Mouse (Mus musculus): ENCODE measurements around the gene Itgb1bp1.

Itgb1bp1 gene

DNA sequence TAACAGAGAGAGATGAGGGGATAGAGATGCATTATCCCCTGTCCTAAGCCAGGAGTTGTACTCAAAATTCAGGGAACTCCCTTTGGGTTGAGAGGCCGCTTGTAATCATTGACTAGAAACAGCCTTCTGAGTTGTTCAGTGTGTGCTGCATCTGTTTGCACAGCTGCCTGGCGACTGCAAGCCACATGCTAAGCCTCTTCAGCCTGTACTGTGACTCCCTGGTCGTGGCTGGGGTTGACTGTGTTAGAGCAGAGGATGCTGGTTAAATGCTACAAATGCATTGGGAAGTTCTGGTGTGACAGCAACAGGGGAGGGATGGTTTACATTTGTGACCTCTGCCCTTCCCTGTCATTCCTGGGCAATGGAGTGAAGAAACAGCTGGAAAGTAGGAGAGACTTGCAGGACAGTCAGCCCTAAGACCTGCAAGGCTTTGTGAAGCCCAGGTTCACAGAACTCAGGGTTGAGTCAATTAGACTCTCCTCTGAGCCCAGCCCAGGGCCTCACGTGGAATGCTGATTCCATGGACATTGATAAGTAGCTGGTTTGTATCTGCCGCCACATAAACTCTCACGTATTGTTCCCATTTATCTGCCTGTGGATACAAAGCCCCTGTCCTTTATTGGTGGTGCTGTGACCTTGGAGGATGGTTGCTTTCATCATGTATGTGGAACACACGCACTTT lies 38.2 kb downstream of the Itgb1bp1 start:
- no peak for DNase-seq (ENCODE audit: low spot score in 2 of 2)

DNA sequence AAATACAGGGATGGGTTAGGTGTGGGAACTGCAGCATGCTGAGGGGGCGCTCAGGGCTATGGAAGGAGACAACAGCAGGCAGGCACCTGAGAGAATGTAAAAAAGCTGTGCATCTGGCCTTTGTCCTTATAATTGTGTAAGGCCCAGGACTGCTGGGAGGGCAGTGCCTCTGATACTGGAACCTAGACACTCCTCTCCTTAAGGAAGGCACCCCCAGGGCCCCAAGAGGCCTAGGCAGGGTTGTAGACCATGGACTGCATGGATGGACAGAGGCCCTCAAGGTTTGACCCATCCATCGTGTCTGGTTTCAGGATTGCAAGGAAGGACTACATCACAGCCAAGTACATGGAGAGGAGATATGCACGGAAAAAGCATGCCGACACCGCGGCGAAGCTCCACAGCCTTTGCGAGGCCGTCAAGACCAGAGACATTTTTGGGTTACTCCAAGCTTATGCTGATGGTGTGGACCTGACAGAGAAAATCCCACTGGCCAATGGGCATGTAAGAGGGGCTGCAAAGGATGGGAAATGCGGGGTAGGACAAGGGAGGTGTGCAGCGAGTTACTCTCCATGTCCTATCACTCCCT lies 41.6 kb downstream of the Itgb1bp1 start:
- DNase-seq (ENCODE audit: low spot score in 2 of 2), result no peak

DNA sequence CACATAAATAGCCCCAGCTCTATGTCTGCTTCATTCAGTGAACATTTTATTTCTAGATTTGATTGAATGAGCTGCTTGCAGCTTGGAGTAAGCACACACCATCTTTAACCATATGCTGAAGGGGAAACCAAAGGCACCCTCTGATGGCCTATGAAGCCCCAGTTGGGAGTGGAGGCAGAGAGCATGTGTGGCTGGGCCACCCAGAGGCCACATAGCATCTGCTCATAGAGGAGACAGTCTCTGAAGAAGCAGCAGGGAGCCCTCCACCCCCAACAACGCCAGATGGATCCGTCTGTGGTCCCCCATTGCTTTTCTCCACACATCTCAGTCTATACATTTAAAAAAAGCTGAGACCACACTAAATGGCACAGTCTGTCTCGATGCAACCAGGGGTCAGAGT lies 44.1 kb downstream of the Itgb1bp1 start:
- DNase-seq (ENCODE audit: low spot score in 2 of 2), result no peak

DNA sequence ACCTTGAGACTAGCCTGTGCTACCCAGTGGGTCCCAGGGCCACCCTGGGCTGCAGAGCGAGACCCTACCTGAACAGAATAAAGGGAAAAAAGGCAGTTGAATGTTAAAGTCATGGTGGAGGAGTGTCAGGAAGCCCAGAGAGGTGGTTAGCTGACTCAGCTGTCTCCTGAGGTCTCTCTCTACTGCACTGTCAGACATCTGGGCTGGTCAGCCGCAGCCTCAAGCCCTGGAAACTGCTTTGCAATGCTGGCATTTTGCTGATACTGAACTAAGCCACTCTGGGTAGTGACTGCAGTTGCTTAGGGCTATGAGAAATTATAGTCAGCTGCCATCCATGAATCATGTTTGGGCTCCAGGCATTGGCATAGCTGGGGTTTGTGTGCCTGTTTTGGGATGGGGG lies 51.5 kb downstream of the Itgb1bp1 start:
- DNase-seq (ENCODE audit: low spot score in 2 of 2), result no peak

DNA sequence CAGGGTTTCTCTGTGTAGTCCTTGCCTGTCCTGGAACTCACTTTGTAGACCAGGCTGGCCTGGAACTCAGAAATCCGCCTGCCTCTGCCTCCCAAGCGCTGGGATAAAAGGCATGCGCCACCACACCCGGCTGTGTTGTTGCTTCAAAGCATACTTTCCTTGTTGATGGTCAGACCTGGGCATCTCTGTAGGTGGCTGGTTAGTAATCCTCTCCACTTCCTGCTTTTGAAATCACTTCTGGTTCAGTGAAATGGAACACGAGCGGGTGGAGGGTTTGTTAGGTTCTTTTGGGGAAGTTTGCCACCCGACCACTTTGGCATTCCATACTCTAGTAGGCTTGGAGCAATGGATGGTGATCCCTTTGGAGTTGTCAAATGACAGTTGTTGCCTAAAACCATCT lies 52.4 kb downstream of the Itgb1bp1 start:
- no peak for DNase-seq (ENCODE audit: low spot score in 2 of 2)

DNA sequence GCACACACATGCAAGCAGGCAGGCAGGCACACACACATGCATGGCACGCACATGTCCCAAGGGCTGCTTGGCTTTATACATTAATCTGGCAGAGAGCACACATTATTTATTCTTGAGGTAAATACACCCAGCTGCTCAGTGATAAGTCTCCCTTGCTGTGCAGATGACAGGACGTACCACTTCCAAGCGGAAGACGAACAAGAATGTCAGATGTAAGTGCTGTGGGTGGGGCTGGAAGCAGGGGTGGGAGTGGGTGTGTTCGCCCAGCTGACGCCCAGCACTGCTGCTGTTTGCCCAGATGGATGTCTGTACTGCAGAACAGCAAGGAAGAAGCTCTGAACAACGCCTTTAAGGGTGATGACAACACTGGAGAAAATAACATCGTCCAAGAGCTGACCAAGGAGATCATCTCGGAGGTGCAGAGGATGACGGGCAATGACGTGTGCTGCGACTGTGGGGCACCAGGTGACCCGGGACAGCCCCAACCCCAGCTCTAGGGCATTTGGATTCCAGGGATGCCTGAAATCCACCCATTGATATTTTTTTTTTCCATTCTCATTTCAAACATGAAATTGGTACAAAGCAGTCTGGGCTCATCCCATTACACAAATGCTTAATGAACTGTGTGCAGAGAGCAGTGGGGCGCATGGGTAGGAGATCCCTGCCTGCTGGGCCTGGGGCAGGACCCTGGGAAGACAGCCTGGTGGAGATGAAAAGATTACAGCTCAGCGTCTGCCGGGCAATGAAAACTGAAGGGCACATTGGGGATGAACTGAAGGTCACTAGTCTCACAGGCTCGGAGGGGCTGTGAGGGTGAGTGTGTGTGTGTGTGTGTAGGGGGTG lies 56.8 kb downstream of the Itgb1bp1 start:
- DNase-seq (ENCODE audit: low spot score in 2 of 2), result no peak

DNA sequence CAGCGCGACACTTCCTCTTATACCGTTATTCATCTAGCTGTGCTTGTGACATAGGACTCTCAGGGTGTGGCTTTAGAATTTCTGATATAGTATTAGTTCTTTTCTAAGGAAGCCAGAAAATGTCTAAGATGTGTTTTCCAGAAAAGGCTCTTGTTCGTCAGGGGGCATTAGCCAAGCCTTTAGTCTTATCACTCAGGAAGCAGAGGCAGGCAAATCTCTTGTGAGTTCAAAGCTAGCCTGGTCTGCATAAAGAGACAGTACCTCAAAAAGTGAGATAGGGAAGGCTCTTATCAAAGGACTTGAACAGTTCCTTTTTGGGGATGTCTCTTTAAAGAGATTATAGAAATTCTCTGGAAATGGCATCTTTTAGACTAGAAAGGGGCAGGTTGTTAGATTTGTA lies 57.4 kb downstream of the Itgb1bp1 start:
- DNase-seq (ENCODE audit: low spot score in 2 of 2), result no peak

DNA sequence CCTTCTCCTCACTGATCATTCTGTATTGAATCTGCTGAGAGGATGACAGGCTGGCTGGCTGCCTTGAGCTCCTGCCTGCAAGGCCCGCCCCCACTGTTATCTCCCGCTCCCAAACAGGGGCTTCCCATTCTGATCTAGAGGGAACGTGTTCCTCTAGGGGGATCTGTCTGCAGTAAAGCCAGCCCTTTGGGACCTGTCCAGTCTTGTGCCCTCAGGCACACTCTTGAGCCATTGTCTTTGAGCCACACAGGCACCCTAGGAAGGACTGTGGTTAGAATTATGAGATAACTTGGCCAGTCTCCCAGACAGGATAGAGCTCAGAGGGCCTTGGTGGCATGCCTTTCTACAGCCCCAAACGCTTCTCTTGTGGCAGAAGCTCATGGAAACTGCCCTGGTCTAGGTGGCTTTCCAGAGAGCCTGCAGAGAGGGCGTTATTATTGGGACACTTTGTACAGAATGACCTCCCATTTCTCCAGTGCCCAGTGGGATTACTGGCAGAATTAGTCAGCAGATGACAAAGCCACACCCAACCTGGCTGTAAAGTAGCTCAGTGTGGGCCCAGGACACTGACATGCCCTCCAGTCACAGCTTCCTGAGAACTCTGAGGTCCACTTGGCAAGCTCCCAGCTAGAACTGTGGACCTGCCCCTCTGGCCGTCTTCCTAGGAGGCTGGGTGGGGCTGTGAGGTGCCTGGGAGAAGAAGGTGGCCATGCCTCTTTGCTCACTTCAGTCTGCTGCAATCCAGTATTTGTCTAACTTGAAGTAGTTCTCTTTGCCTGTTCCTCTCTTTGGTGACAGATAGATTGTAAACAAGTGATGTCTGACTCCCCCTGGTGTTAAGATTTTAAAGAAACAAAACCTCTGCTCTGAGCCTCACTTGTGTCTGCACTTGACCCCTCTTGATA lies 58.8 kb downstream of the Itgb1bp1 start:
- DNase-seq (ENCODE audit: low spot score in 2 of 2), result peak; percentile 15 to 36

DNA sequence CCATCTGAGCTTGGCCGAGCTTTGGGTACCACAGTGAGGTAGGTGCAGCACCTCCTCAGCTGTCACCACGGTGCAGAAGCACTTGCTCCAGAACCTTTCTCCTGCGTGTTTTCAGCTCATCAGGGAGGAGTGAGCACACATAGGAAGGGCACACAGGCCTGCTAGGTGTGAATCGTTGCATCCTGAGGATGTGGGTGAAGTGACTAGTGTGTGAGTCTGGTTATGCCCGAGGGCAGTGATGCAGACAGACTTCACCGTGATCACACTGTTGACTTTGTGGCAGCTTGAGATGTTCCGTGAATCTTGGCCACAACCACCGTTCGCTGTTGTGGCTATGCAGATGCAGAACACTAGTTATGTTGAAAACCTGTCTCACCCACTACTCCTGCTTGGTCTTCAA lies 59.8 kb downstream of the Itgb1bp1 start:
- DNase-seq (ENCODE audit: low spot score in 2 of 2), result no peak

DNA sequence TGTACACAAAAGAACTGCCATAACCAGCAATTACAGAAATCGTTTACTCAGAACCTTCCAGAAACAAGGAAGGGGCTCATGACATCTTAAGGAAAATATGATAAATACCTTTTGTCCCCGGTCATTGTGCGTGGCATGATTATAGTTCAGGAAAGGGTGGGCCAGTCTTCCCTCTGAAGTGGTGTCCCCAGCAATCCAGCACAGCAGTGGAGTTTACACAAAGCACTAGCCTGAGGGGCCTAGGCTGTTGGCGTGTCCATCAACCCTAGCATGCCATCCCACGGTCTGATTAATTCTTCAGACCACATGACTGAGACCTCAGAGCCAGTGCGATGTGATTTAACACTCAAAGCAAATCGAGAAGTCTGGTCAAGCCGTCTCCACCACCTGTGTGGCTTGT lies 60.7 kb downstream of the Itgb1bp1 start:
- no peak for DNase-seq (ENCODE audit: low spot score in 2 of 2)

DNA sequence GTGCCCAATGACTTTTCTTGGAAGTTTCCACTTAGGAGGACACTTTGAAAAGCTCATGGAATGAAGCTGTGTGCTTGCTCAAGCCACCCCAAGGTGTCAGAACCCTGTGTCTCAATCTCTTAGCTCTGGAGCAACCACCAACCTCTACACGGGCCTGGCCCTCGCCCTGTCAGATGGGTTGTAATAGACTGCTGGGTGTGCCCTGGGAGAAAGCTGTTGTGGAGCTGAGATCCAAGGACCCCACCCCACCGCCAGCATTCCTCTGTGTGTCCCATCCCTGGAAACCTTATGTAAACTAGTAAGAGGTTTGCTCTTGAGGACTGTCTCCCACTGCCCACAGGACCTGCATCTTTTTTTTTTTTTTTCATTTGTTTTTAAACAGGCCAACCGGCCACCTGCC lies 62.2 kb downstream of the Itgb1bp1 start:
- DNase-seq (ENCODE audit: low spot score in 2 of 2), result no peak

DNA sequence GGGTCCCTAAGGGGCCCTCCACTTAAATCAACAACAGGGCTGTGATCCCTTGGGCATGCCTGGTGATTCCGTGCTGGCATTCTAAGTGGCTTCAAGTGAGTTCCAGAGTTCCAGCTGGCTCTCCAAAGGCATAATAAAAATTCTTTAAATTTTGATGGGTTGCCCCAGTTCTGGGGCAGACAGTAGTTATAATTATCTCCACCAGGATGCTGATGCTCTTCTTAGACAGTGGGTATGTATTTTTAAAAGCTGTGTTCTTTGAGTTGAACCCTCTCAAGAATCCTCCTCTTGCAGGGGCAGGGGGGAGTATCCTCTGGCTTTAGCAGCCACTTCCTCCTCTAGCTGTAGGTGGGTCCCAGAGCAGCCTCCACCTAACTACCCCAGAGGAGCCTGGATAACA lies 65.5 kb downstream of the Itgb1bp1 start:
- no peak for DNase-seq (ENCODE audit: low spot score in 2 of 2)

DNA sequence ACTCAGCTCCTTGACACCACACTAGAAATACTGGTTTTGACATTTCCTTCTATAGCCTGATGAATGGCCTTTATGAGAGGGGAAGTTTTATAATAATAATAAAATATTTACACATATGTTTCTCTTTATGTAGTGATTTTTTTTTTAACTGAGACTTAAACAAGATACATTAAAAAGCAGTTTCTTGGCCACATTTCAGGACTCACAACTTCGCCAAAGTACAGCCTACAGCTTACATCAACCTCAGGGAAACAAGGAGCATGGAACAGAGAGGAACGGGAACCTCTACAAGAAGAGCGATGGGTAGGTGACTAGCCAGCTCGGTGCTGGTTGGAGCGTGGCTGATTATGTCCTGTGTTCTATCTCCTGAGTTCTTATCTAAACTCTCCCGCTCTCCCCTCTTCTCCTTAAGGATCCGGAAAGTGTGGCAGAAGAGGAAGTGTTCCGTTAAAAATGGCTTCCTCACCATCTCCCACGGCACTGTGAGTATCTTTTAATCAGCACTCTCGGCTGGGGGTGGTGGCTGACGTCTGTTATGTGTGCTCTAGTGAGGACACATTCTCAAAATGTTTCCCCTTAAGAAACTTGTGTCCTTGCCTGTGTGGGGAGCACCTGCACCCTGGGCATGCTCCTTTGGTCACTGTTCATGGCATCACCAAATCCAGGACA lies 68.2 kb downstream of the Itgb1bp1 start:
- DNase-seq (ENCODE audit: low spot score in 2 of 2), result no peak

DNA sequence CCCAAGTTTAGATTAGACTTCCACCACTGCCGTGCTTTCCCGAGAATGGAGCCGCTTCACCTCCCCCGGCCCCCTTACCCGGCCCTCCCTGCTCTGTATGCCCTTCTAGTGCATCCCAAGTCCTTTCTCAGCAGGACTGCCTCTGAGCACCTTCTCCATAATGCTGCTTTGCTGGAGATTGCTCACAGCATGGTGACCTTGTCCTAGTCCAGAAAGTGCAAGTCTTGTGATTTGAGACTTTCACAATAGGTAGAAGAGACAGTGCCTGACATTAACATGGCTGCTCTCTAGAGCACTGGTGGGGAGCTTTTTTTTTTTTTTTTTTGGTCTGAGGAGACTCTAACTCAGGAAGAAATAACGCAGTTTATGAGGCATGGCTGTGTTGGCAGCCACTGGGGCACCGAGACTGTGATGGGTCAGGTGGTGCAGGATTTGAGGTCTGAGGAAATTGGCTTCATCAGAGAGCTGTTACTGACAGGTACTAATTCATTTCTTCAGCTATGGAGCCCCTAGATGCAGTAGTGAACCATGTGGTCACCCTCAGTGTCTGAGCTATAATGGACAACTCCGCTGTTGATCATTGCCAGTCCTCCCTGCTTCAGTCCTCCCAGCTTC lies 71.4 kb downstream of the Itgb1bp1 start:
- DNase-seq (ENCODE audit: low spot score in 2 of 2), result no peak

DNA sequence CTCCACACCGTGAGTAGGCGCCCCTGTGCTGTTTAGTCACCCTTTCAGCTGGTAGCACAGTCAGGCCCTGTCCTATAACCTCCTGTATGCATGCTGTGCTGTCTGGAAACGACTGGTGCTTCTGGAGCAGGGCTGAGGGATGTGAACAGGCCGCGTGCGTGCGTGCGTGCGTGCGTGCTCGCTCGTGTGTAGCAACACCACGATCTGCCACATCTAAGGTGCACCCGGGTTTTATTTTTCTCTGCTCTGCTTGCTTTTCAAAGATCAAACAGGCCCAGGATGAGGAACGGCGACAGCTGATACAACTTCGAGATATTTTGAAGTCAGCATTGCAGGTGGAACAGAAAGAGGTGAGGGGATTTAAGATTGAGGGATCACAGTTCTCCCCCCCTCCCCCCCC lies 73.2 kb downstream of the Itgb1bp1 start:
- DNase-seq (ENCODE audit: low spot score in 2 of 2), result no peak

DNA sequence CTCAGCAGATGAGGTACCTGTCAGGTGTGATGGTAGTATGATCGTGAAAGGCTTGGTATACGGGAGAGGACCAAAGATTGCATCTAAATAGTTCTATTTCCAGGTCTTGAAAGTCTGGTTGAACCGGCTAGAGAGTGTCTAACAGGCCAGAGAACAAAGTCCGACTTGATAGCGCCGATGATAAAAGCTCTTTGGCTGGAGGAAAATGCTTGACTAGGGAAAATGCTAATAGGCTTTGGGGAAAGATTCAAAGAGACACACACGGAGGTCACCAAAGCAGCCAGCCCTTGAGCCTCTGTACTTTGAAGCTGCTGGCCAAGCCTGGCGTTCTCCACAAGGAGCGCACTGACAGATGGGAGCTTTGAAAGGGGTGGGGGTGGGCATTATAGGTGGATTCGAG lies 76.8 kb downstream of the Itgb1bp1 start:
- no peak for DNase-seq (ENCODE audit: low spot score in 2 of 2)

DNA sequence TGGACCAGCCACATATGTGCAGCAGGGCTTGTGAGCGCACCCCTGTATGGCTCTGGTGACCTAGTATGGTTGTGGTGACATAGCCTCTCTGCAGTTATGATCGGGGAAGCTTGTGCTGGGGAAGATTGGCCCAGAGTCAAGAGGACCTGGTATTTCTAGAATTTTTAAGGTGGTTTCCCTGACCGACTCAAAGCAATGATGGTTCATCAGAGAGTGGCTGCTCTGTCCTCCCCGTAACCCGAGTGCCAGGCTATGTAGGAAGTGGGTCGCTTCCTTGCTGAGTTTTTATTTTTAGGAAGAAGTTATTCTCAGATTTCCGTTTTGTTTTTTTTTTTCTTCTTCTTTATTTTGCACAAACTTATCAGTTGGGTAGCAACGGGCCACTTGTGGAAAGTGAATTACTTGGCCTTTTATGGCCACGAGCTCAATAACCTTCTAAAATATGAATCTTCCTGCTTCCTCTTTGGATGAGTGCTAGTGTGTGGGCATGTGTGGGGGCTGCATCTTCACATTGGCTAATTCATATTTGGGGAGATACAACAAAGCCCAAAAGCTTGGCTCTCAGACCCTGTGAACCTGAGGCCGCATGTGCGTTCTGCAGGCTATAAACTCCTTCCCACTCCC lies 77.8 kb downstream of the Itgb1bp1 start:
- no peak for DNase-seq (ENCODE audit: low spot score in 2 of 2)

DNA sequence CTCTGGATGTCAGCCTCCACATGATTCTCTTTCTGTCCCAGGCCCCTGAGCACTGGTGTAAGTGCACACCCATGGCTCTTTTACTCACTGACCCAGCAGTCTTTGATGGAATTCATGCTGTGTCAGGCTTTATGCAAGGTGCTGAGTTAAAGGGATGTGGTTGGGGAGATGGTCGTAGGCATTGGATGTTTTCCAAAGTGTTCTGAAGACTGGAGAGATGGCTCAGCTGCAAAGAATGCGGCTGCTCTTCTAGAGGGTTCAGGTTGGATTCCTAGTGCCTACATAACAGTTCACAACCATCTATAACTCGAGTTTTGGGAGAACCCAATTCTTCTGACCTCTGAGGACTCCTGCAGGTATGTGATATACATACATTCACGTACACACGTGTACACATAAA lies 78.7 kb downstream of the Itgb1bp1 start:
- DNase-seq (ENCODE audit: low spot score in 2 of 2), result no peak

DNA sequence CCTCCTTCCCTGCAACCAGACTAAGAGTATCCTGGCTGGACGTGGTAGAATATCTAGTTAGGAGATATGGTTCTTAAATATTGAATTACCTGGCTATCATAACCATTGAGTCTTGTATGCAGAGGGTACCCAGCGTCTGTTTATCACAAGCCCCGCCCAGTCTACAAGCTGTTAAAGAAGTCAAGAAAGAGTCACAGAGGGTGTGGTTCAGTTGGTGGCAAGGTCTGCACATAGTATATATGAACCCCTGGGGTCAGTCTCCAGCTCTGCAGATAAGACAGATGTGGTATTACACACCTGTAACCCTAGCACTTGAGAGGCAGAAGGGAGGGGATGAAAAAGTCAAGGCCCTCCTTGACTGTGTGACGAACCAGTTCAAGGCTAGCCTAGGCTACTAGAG lies 80.3 kb downstream of the Itgb1bp1 start:
- DNase-seq (ENCODE audit: low spot score in 2 of 2), result no peak

DNA sequence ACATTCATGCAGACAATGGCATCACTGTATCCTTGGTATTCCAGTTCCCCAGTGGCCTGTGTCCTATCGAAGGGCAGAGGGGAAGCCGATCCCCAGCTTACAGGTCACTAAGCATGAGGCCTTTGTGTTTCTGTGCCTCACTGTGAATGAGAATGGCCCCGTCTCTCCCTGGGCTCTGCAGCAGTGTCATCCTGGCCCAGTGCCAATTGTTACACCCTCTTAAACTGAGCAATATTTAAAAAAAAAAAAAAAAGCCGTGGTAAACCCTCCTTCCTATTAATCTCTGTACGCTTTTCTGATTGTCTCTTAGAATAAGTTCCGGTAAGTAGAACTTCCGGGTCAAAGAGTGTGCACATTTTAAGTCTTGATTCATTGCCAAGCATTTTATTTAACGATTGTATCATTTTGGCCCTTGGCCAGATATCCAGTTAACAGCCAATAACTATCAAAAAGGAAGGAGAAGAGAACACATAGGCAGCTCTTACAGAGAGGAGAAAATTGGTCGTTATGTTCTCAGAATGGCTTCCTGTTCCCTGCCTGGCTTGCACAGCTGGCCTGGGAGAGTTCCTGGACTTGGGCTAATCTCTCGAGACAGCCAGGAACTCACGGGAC lies 81.3 kb downstream of the Itgb1bp1 start:
- DNase-seq (ENCODE audit: low spot score in 2 of 2), result no peak
